Mouse (Mus musculus): ENCODE data around the gene Myrip. TPM values are rescaled to one million over a fixed set of nuclear protein-coding genes. Genes with fewer than 3 reads are reported as not detected.

The Myrip gene
- polyA plus RNA-seq, 1 experiment from 2014 or later, result 0.66 TPM

GRCm38 (mm10) chr9:120497983-120498382 lies 196.7 kb downstream of the Myrip start:
- H3K36me3 ChIP-seq (ENCODE audit: control insufficient read depth, insufficient read depth, low read length), result 0 out of 2 replicates have a peak, but pooled peaks cover 7% of the 10 kb centered on the region
- no peak overlapping the region for H3K9ac ChIP-seq (ENCODE audit: low read depth, low read length)
- no peaks in the 10 kb centered on the region for H3K27me3 ChIP-seq (ENCODE audit: control insufficient read depth, insufficient read depth, low read length)
- no peak overlapping the region for H3K4me2 ChIP-seq (replicated peaks; ENCODE audit: low read depth, low read length)
- ATAC-seq (ENCODE audit: low FRiP score), result no peak
- DNase-seq (ENCODE audit: low spot score), result no peak
- H3K4me1 ChIP-seq (replicated peaks; ENCODE audit: control insufficient read depth, insufficient read depth, low read length), result peaks cover 8% of the 10 kb centered on the region; the same call in 1 of the 2 replicates
- no peak overlapping the region for H3K27ac ChIP-seq (ENCODE audit: low read depth, low read length)
- H3K9me3 ChIP-seq (ENCODE audit: control insufficient read depth, low read length), result no peaks in the 10 kb centered on the region
- 79% methylated on average over 5 of the region's 5 CpGs for WGBS
- no peak overlapping the region for H3K4me3 ChIP-seq (ENCODE audit: low read depth, low read length)

- H3K27me3 ChIP-seq (ENCODE audit: control insufficient read depth, insufficient read depth, low read length), result no peaks in the 10 kb centered on the region
- WGBS, result 44% methylated on average over 10 of the region's 10 CpGs
- H3K4me3 ChIP-seq (ENCODE audit: low read depth, low read length), result no peak overlapping the region
- no peak for ATAC-seq (ENCODE audit: low FRiP score)
- H3K4me1 ChIP-seq (replicated peaks; ENCODE audit: control insufficient read depth, insufficient read depth, low read length), result no peaks in the 10 kb centered on the region
- H3K4me2 ChIP-seq (replicated peaks; ENCODE audit: low read depth, low read length), result no peak overlapping the region
- no peak overlapping the region for H3K9ac ChIP-seq (ENCODE audit: low read depth, low read length)
- H3K36me3 ChIP-seq (ENCODE audit: control insufficient read depth, insufficient read depth, low read length), result no peaks in the 10 kb centered on the region
- no peaks in the 10 kb centered on the region for H3K9me3 ChIP-seq (ENCODE audit: control insufficient read depth, low read length)
- no peak overlapping the region for H3K27ac ChIP-seq (ENCODE audit: low read depth, low read length)
- DNase-seq (ENCODE audit: low spot score), result peak; percentile 46
Observed at GRCm38 (mm10) chr9:120501191-120501902, 200.0 kb downstream of the Myrip start.

DNA sequence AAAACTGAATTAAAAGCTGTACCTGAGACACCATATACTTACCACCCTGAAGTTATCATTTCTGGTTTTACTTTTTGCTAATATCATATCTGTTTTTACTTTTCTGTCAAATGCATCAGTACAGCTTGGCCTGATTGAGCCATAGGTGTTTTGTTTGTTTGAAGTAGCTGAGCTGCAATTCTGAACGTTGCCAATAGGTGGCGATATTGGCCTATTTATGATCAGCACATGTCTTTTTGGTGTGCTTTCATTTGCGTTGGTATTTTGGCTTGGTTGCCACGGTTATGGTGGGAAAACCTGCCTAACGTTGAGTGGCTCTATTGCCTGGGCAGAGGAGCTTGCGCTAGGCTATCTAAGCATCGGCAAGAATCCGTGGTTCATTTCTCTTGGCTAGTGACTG lies 200.7 kb downstream of the Myrip start:
- DNase-seq (ENCODE audit: low spot score) (peak; percentile 93), ATAC-seq (ENCODE audit: low FRiP score) (no peak)
- no peak overlapping the region for H3K4me2 ChIP-seq (replicated peaks; ENCODE audit: low read depth, low read length)
- no peaks in the 10 kb centered on the region for H3K36me3 ChIP-seq (ENCODE audit: control insufficient read depth, insufficient read depth, low read length)
- H3K9me3 ChIP-seq (ENCODE audit: control insufficient read depth, low read length), result no peaks in the 10 kb centered on the region
- no peaks in the 10 kb centered on the region for H3K27me3 ChIP-seq (ENCODE audit: control insufficient read depth, insufficient read depth, low read length)
- 8% methylated on average over 8 of the region's 8 CpGs for WGBS
- H3K9ac ChIP-seq (ENCODE audit: low read depth, low read length), result no peak overlapping the region
- no peak overlapping the region for H3K27ac ChIP-seq (ENCODE audit: low read depth, low read length)
- H3K4me3 ChIP-seq (ENCODE audit: low read depth, low read length), result no peak overlapping the region
- no peaks in the 10 kb centered on the region for H3K4me1 ChIP-seq (replicated peaks; ENCODE audit: control insufficient read depth, insufficient read depth, low read length)

GRCm38 (mm10) chr9:120504423-120504822 lies 203.1 kb downstream of the Myrip start:
- Histone ChIP-seq H3K9ac (ENCODE audit: low read depth, low read length) (no peak overlapping the region), H3K4me2 (replicated peaks; ENCODE audit: low read depth, low read length) (no peak overlapping the region), H3K4me3 (ENCODE audit: low read depth, low read length) (no peak overlapping the region), H3K36me3 (ENCODE audit: control insufficient read depth, insufficient read depth, low read length) (no peaks in the 10 kb centered on the region), H3K27ac (ENCODE audit: low read depth, low read length) (no peak overlapping the region), H3K4me1 (replicated peaks; ENCODE audit: control insufficient read depth, insufficient read depth, low read length) (no peaks in the 10 kb centered on the region), H3K27me3 (ENCODE audit: control insufficient read depth, insufficient read depth, low read length) (no peaks in the 10 kb centered on the region), H3K9me3 (ENCODE audit: control insufficient read depth, low read length) (no peaks in the 10 kb centered on the region)
- DNase-seq (ENCODE audit: low spot score), result no peak
- 84% methylated on average over 2 of the region's 2 CpGs for WGBS
- ATAC-seq (ENCODE audit: low FRiP score), result no peak

DNA sequence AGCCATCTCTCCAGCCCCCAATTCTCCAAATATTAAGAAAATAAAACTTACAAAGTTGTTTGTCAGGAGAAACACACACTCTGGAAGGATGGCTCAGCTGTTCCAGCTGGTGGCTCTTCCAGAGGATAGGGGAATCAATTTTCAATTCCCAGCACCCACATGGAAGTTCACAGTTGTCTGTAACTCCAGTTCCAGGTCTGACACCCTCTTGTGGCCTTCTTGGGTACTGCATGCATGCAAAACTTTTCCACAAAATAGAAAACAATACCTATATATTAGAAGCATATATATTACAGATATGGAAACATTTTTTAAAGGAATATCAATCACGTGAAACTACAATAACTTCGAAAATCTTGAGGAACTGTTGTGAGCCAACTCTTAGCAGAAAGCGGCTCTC lies 210.5 kb downstream of the Myrip start:
- 78% methylated on average over 3 of the region's 3 CpGs for WGBS
- H3K4me3 ChIP-seq (ENCODE audit: low read depth, low read length), result no peak overlapping the region
- DNase-seq (ENCODE audit: low spot score), result peak; percentile 49

GRCm38 (mm10) chr9:120516720-120517119 lies 215.4 kb downstream of the Myrip start:
- no peak overlapping the region for H3K4me2 ChIP-seq (replicated peaks; ENCODE audit: low read depth, low read length)

More for the DNA sequence above, 210.5 kb downstream of the Myrip start:
- Histone ChIP-seq H3K9me3 (ENCODE audit: control insufficient read depth, low read length) (no peaks in the 10 kb centered on the region), H3K9ac (ENCODE audit: low read depth, low read length) (no peak overlapping the region), H3K27me3 (ENCODE audit: control insufficient read depth, insufficient read depth, low read length) (no peaks in the 10 kb centered on the region), H3K36me3 (ENCODE audit: control insufficient read depth, insufficient read depth, low read length) (no peaks in the 10 kb centered on the region), H3K4me1 (replicated peaks; ENCODE audit: control insufficient read depth, insufficient read depth, low read length) (no peaks in the 10 kb centered on the region), H3K27ac (ENCODE audit: low read depth, low read length) (no peak overlapping the region), H3K4me2 (replicated peaks; ENCODE audit: low read depth, low read length) (no peak overlapping the region)
- no peak for ATAC-seq (ENCODE audit: low FRiP score)

DNA sequence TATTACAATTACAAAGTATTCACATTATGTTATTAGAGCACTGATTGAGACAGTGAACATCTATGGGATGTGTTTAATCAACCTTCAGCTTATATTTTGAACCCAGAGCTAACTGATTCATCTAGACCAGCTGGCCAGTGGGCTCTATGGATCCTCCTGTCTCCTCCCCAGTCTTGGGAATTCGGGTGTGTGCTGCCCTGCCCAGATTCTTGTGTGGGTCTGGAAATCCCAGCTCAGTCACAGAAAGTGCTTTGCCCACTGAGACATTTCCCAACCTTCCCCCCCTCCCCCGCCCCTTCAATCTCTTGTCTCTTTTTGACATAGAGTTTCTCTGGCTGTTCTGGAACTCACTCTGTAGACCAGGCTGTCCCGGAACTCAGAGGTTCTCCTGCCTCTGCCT lies 217.6 kb downstream of the Myrip start:
- Histone ChIP-seq H3K9ac (ENCODE audit: low read depth, low read length) (no peak overlapping the region), H3K9me3 (ENCODE audit: control insufficient read depth, low read length) (no peaks in the 10 kb centered on the region), H3K36me3 (ENCODE audit: control insufficient read depth, insufficient read depth, low read length) (no peaks in the 10 kb centered on the region), H3K4me1 (replicated peaks; ENCODE audit: control insufficient read depth, insufficient read depth, low read length) (no peaks in the 10 kb centered on the region), H3K4me3 (ENCODE audit: low read depth, low read length) (no peak overlapping the region), H3K4me2 (replicated peaks; ENCODE audit: low read depth, low read length) (no peak overlapping the region), H3K27me3 (ENCODE audit: control insufficient read depth, insufficient read depth, low read length) (no peaks in the 10 kb centered on the region), H3K27ac (ENCODE audit: low read depth, low read length) (no peak overlapping the region)
- ATAC-seq (ENCODE audit: low FRiP score), result no peak
- no peak for DNase-seq (ENCODE audit: low spot score)
- WGBS, result 83% methylated on average over 3 of the region's 3 CpGs

More at GRCm38 (mm10) chr9:120516720-120517119, 215.4 kb downstream of the Myrip start:
- Histone ChIP-seq H3K4me3 (ENCODE audit: low read depth, low read length) (no peak overlapping the region), H3K9ac (ENCODE audit: low read depth, low read length) (no peak overlapping the region), H3K36me3 (ENCODE audit: control insufficient read depth, insufficient read depth, low read length) (no peaks in the 10 kb centered on the region), H3K27me3 (ENCODE audit: control insufficient read depth, insufficient read depth, low read length) (no peaks in the 10 kb centered on the region), H3K9me3 (ENCODE audit: control insufficient read depth, low read length) (no peaks in the 10 kb centered on the region), H3K27ac (ENCODE audit: low read depth, low read length) (no peak overlapping the region), H3K4me1 (replicated peaks; ENCODE audit: control insufficient read depth, insufficient read depth, low read length) (no peaks in the 10 kb centered on the region)
- 82% methylated on average over 8 of the region's 8 CpGs for WGBS
- DNase-seq (ENCODE audit: low spot score), result no peak
- ATAC-seq (ENCODE audit: low FRiP score), result no peak

DNA sequence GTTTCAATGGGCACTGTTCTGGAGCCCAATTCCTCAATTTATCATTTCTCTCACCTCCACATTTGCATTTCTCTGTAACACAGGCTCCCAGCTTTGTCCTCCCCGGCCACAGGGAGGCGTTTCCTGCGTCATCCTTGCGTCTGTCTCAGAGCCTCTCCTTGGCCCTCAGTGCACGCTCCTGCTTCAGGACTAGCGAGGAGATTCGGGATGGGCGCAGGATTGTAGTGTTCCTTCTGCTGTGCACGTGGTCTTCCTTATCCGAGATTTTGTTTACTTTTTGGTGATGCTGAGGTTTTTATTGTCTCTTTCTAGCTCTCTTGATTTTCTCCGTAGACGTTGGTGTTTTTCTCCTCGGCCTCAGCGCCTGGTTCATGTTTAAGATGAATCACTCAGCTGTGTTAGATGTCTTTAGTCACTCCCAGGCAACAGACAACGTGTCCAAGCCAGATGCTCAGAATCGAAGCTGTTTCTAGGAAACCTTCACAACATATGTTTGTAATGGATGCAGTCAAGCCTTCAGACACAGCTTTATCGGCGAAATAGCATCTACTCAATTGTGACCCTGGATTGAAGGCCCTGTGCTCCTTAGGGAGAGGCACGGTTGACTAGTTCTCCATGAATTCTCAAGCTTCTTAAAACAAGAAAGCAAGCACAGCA lies 218.3 kb downstream of the Myrip start:
- 55% methylated on average over 19 of the region's 19 CpGs for WGBS
- no peaks in the 10 kb centered on the region for H3K4me1 ChIP-seq (replicated peaks; ENCODE audit: control insufficient read depth, insufficient read depth, low read length)
- no peak for ATAC-seq (ENCODE audit: low FRiP score)

DNA sequence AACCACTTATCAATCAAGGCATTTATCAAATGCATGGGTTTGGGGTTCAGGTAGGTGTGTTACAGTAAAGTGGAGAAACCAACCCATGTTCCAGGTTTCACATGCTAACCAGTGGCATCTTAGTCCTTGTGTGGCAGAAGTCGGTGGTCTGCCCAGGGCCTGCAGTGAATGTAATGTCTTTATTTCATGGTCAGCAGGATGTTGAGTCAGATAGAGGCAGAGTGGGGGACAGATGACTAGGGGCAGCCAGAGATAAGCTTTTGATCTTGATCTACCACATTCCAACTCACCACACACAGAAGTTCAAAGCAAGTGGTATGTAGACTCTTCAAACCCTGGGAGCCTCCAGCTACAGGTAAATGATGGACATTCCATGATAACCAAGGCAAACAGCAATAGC lies 219.8 kb downstream of the Myrip start:
- Histone ChIP-seq H3K27me3 (ENCODE audit: control insufficient read depth, insufficient read depth, low read length) (no peaks in the 10 kb centered on the region), H3K4me1 (replicated peaks; ENCODE audit: control insufficient read depth, insufficient read depth, low read length) (no peaks in the 10 kb centered on the region), H3K27ac (ENCODE audit: low read depth, low read length) (no peak overlapping the region), H3K4me3 (ENCODE audit: low read depth, low read length) (no peak overlapping the region), H3K9ac (ENCODE audit: low read depth, low read length) (no peak overlapping the region), H3K4me2 (replicated peaks; ENCODE audit: low read depth, low read length) (no peak overlapping the region), H3K36me3 (ENCODE audit: control insufficient read depth, insufficient read depth, low read length) (no peaks in the 10 kb centered on the region), H3K9me3 (ENCODE audit: control insufficient read depth, low read length) (no peaks in the 10 kb centered on the region)
- DNase-seq (ENCODE audit: low spot score) (no peak), ATAC-seq (ENCODE audit: low FRiP score) (no peak)
- 90% methylated on average over 1 of the region's 1 CpGs for WGBS

More for the DNA sequence above, 218.3 kb downstream of the Myrip start:
- Histone ChIP-seq H3K9me3 (ENCODE audit: control insufficient read depth, low read length) (no peaks in the 10 kb centered on the region), H3K36me3 (ENCODE audit: control insufficient read depth, insufficient read depth, low read length) (no peaks in the 10 kb centered on the region), H3K4me3 (ENCODE audit: low read depth, low read length) (no peak overlapping the region), H3K27ac (ENCODE audit: low read depth, low read length) (no peak overlapping the region), H3K9ac (ENCODE audit: low read depth, low read length) (no peak overlapping the region), H3K27me3 (ENCODE audit: control insufficient read depth, insufficient read depth, low read length) (no peaks in the 10 kb centered on the region), H3K4me2 (replicated peaks; ENCODE audit: low read depth, low read length) (no peak overlapping the region)
- DNase-seq (ENCODE audit: low spot score), result no peak
